Mouse (Mus musculus) gastrocnemius, adult 8-10 months (tissue): ENCODE data around the gene Peli3. TPM values are rescaled to one million over a fixed set of nuclear protein-coding genes. Genes with fewer than 3 reads are reported as not detected.

ENCODE experiments used
- DNase-seq, 2 experiments: peaks; one replicate each; pipeline ENCODE4 v3.0.0; 2022; ENCODE audit warnings: low spot score in 2 of 2
- total RNA-seq, 4 experiments: library from RNA; stranded (reverse); gene quantifications; 2 replicates each; pipeline ENCODE4 v1.2.4; 2022

Peli3 gene
- total RNA-seq, 4 experiments from 2014 or later = 2.7 to 3.8 (median 3.3) TPM

GRCm38 (mm10) chr19:4915924-4916603 lies 26.9 kb downstream of the Peli3 start:
- DNase-seq = no peak

DNA sequence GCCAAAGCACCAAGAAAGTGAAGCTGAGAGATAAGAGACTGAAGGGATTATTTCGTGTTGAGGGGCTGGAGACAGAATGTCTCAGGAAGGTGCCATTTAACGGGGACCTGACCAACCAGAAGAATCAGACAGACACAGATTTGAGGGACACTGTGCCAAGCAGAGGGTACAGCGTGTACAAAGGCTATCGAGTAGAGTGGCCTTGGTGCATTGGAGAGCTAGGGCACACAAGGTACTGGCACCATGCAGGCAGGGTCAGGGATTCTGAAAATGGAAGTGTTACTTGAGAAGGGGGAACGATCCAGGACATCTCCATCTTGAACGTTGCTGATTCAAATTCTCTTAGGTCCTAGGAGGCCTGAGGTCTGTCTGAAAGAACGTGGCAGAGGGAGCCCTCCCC lies 33.6 kb downstream of the Peli3 start:
- DNase-seq = no peak

DNA sequence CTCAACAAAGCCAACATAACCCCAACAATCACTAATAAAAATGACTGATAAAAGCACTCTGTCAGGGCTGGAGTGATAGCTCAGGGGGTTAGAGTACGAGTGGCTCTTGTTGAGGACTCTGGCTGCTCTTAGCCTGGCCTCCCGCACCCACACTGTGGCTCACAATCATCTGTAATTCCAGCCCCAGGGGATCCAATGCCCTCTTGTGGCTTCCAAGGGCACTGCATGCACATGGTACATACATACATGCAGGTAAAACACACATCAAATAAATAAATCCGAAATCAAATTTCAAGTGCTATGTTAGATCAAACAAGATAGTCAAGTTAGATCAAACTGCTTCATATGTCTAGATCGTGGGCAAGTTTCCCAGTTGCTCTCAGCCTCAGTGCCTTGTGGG lies 34.8 kb downstream of the Peli3 start:
- DNase-seq = no peak

GRCm38 (mm10) chr19:4905979-4906794 lies 36.7 kb downstream of the Peli3 start, which contains the start of gene Bbs1:
Gene Bbs1 (minus strand): TSS chr19:4906628.
- DNase-seq = peak; percentile 37 to 57

DNA sequence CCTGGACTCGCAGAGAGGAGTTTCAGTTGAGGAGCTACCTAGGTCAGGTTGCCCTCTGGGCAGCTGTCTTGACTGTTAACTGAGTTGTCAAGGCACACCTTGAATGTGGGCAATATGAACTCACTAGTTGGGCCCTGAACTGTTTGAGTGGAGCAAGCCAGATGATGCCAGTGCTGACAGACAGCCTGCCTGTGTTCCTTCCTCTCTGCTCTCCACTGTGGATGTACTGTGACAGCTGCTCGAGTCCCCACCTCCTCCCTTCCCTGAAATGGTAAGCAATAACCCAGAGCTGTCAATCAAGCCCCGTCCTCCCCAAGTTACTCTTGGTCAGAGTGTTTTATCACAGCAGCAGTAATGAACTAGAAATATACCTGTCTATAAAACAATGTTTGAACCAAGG lies 43.0 kb downstream of the Peli3 start:
- no peak for DNase-seq

DNA sequence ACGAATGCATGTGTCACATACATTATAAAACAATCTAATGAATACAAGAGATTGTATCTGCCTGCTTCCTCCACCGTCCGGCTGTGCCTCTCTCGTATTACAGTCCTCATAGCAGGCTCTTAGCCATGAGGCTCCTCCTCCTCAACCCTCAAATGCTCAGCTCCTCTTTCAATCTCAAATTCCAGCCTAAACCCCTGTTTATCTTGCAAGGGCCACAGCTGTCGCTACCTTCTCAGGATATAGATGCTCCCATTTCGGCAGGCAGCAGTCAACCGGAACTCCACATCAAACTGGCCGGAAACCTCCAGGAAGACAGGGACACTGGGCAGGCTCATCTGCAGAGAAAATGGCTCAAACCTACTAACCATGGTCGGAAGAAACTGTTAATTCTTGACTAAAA lies 44.0 kb downstream of the Peli3 start:
- no peak for DNase-seq

- DNase-seq = no peak
These were observed 46.0 kb downstream of the Peli3 start for GRCm38 (mm10) chr19:4896780-4897520.

- no peak for DNase-seq
These were observed 51.1 kb downstream of the Peli3 start for GRCm38 (mm10) chr19:4891798-4892197.

DNA sequence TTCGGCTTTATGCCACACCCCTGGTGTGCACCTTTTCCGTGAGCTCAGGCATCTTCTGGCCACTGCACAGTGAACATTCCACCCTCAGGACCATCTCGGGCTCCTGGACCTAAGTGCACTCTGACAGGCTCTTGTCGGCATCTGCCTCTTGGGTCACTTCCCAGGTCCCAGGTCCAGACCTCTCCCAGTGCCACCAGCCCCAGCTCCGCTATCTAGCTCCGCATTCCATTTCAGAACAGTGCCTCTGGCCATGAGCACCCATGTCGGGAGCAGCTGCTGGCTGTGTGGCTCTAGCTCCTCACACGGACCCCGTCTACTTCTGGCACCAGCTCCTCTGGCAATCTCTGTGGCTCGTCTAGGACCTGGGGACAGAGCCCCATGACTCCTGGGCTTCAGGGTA lies 53.1 kb downstream of the Peli3 start:
- DNase-seq = no peak

GRCm38 (mm10) chr19:4883961-4884360 lies 59.0 kb downstream of the Peli3 start:
- DNase-seq = no peak

Other genes starting within 250 kb of the Peli3 start
- not detected for gene Gm960, start 244.5 kb downstream of the Peli3 start, total RNA-seq
- under 1 TPM in 3 of 4 experiments, not detected in 1; 0.04 to 0.10 (median 0.07) TPM for gene Sptbn2, start 232.0 kb downstream of the Peli3 start, total RNA-seq
- 1 to 10 TPM; 2.0 to 2.9 (median 2.7) TPM for gene Rbm4b, start 186.6 kb downstream of the Peli3 start, total RNA-seq
- 10 to 100 TPM; 32.2 to 39.3 (median 33.5) TPM for gene Rbm4, start 149.2 kb downstream of the Peli3 start, total RNA-seq
- 10 to 100 TPM in 3 of 4 experiments, 1 to 10 TPM in 1; 8.7 to 14.3 (median 11.8) TPM for gene Gm21992, start 131.5 kb downstream of the Peli3 start, total RNA-seq
- gene Rbm14, start 131.5 kb downstream of the Peli3 start, total RNA-seq = 1 to 10 TPM; 5.5 to 7.2 (median 6.5) TPM
- 10 to 100 TPM; 18.0 to 27.4 (median 22.5) TPM for gene Ccs, start 103.8 kb downstream of the Peli3 start, total RNA-seq
- not detected for gene Ccdc87, start 103.8 kb downstream of the Peli3 start, total RNA-seq
- 10 to 100 TPM; 26.2 to 36.7 (median 31.9) TPM for gene Ctsf, start 88.0 kb downstream of the Peli3 start, total RNA-seq
- gene Actn3, start 65.2 kb downstream of the Peli3 start, total RNA-seq = over 10,000 TPM in 2 of 4 experiments, 1,000 to 10,000 TPM in 2; 9,112 to 10,193 (median 10,010) TPM
- 1 to 10 TPM; 1.8 to 3.6 (median 2.6) TPM for gene Zdhhc24, start 64.5 kb downstream of the Peli3 start, total RNA-seq
- gene Bbs1, start 36.5 kb downstream of the Peli3 start, total RNA-seq = 1 to 10 TPM; 1.1 to 3.3 (median 1.2) TPM
- 10 to 100 TPM; 12.5 to 14.3 (median 13.1) TPM for gene Dpp3, start 14.8 kb downstream of the Peli3 start, total RNA-seq
- 10 to 100 TPM; 56.3 to 63.7 (median 60.7) TPM for gene Mrpl11, start 19.0 kb upstream of the Peli3 start, total RNA-seq
- gene Npas4, start 47.2 kb upstream of the Peli3 start, total RNA-seq = under 1 TPM in 1 of 4 experiments, not detected in 3; 0.11 TPM
- gene Slc29a2, start 80.7 kb upstream of the Peli3 start, total RNA-seq = 1 to 10 TPM; 4.0 to 6.1 (median 4.3) TPM
- gene B4gat1, start 95.7 kb upstream of the Peli3 start, total RNA-seq = 10 to 100 TPM; 16.0 to 23.1 (median 19.5) TPM
- 1 to 10 TPM in 3 of 4 experiments, under 1 TPM in 1; 0.61 to 1.7 (median 1.4) TPM for gene AC124502.3, start 95.8 kb upstream of the Peli3 start, total RNA-seq
- 10 to 100 TPM; 14.8 to 17.6 (median 16.4) TPM for gene Brms1, start 98.2 kb upstream of the Peli3 start, total RNA-seq
- 1 to 10 TPM in 1 of 4 experiments, under 1 TPM in 3; 0.47 to 1.0 (median 0.75) TPM for gene Rin1, start 107.4 kb upstream of the Peli3 start, total RNA-seq
- 1 to 10 TPM; 5.2 to 8.9 (median 7.0) TPM for gene Cd248, start 125.0 kb upstream of the Peli3 start, total RNA-seq
- under 1 TPM in 1 of 4 experiments, not detected in 3; 0.12 TPM for gene Tmem151a, start 142.4 kb upstream of the Peli3 start, total RNA-seq
- 10 to 100 TPM; 37.4 to 44.7 (median 39.8) TPM for gene Yif1a, start 145.4 kb upstream of the Peli3 start, total RNA-seq
- gene Cnih2, start 155.4 kb upstream of the Peli3 start, total RNA-seq = not detected
- gene Rab1b, start 163.9 kb upstream of the Peli3 start, total RNA-seq = 100 to 1,000 TPM; 124 to 137 (median 131) TPM
- 10 to 100 TPM; 60.6 to 68.9 (median 64.0) TPM for gene Klc2, start 175.4 kb upstream of the Peli3 start, total RNA-seq